Comparison of ENCODE assay signal across 16 mouse cellular contexts in genomic region chr6:148255395-148256053, GRCm38 (mm10).
"Had no signal": no experiment of that assay in that cellular context is flagged by ENCODE, and none has a peak within 500 bp of the region (broad histone marks: within the 10 kb centered on the region; RNA-seq: fewer than 3 reads in every experiment).

No protein-coding gene starts in this region.

- H3K4me3 ChIP-seq: kidney, embryonic 15.5 days; liver, embryonic 13.5 days; midbrain, embryonic 13.5 days; myocyte; neural tube, embryonic 13.5 days had no signal

- ATAC-seq: midbrain, embryonic 13.5 days; midbrain, embryonic 16.5 days had no signal

- DNase-seq: kidney, adult 8-10 months; kidney, postnatal 10 days; kidney, postnatal 36 days; layer of hippocampus, postnatal 36 days; left cerebral cortex, postnatal 4 days; liver, embryonic 13.5 days; lung, adult 2 months; lung, postnatal 14 days; lung, postnatal 4 days; thymus, adult 18-20 months; thymus, postnatal 36 days had no signal

- H3K4me2 ChIP-seq: kidney, embryonic 15.5 days; liver, embryonic 13.5 days; midbrain, embryonic 13.5 days; neural tube, embryonic 13.5 days had no signal

- H3K27ac ChIP-seq: liver, embryonic 13.5 days; midbrain, embryonic 13.5 days; neural tube, embryonic 13.5 days had no signal

- H3K36me3 ChIP-seq: kidney, embryonic 15.5 days; liver, embryonic 13.5 days; midbrain, embryonic 13.5 days; neural tube, embryonic 13.5 days had no signal

- H3K27me3 ChIP-seq: kidney, embryonic 15.5 days; liver, embryonic 13.5 days; midbrain, embryonic 13.5 days; neural tube, embryonic 13.5 days had no signal

- H3K9ac ChIP-seq: kidney, embryonic 15.5 days; liver, embryonic 13.5 days; midbrain, embryonic 13.5 days; neural tube, embryonic 13.5 days had no signal

- H3K9me3 ChIP-seq: kidney, embryonic 15.5 days; liver, embryonic 13.5 days; midbrain, embryonic 13.5 days; neural tube, embryonic 13.5 days had no signal
